Mouse (Mus musculus) testis, adult 2 months (tissue): ENCODE data around the gene Gm525. TPM values are rescaled to one million over a fixed set of nuclear protein-coding genes. Genes with fewer than 3 reads are reported as not detected.

Source experiments
- H3K27ac ChIP-seq: fragments of 200-500 bp; 2 replicates; pipeline ENCODE4 v1.5.1; 2012; ENCODE audit warnings: low read depth, low read length; ENCODE audit not compliant: control insufficient read depth, insufficient read depth
- H3K27me3 ChIP-seq: fragments of 200-500 bp; 2 replicates; pipeline ENCODE4 v1.6.1; 2012; ENCODE audit warnings: mild to moderate bottlenecking, low read length, moderate library complexity; ENCODE audit not compliant: control insufficient read depth, insufficient read depth
- H3K36me3 ChIP-seq: fragments of 200-500 bp; 2 replicates; pipeline ENCODE4 v1.6.1; 2012; ENCODE audit warnings: mild to moderate bottlenecking, low read length; ENCODE audit not compliant: control insufficient read depth, insufficient read depth
- H3K4me1 ChIP-seq: fragments of 200-500 bp; 2 replicates; pipeline ENCODE4 v1.6.1; 2012; ENCODE audit warnings: low read length; ENCODE audit not compliant: control insufficient read depth, insufficient read depth
- H3K4me3 ChIP-seq: fragments of 200-500 bp; 2 replicates; pipeline ENCODE4 v1.5.1; 2012; ENCODE audit warnings: low read depth, mild to moderate bottlenecking, low read length, moderate library complexity, mixed read lengths; ENCODE audit not compliant: control insufficient read depth
- CTCF ChIP-seq: fragments of 200-500 bp; IDR thresholded peaks from 2 replicates; pipeline ENCODE4 v1.5.1; 2012; ENCODE audit warnings: low read depth, mild to moderate bottlenecking, inconsistent platforms, low read length, moderate library complexity; ENCODE audit not compliant: control insufficient read depth, insufficient read depth, insufficient replicate concordance
- POLR2A ChIP-seq: fragments of 200-500 bp; IDR thresholded peaks from 2 replicates; pipeline ENCODE4 v1.6.1; 2012; ENCODE audit warnings: low read depth, mild to moderate bottlenecking, inconsistent platforms, low read length, moderate library complexity; ENCODE audit not compliant: control insufficient read depth
- polyA plus RNA-seq: library from polyadenylated mRNA; depleted of rRNA; stranded (reverse); fragments of >200 nt; gene quantifications from 2 replicates; pipeline ENCODE4 v1.2.3, GENCODE M21; 2012; rRNA removed

Gene Gm525
- polyA plus RNA-seq, 1 experiment: 17.4 TPM

- H3K36me3 ChIP-seq: no peaks in the 10 kb centered on the region
- peak overlapping the region; percentile 24; the same call in 1 of the 2 replicates for H3K4me3 ChIP-seq
- peaks cover 3% of the 10 kb centered on the region for H3K4me1 ChIP-seq
- H3K27ac ChIP-seq: no peak overlapping the region; the same call in 1 of the 2 replicates
- TF ChIP-seq POLR2A: no peak
- TF ChIP-seq CTCF: no peak
- H3K27me3 ChIP-seq: no peaks in the 10 kb centered on the region
These were observed 50.8 kb downstream of the Gm525 start for GRCm38 (mm10) chr11:89124411-89124810.

GRCm38 (mm10) chr11:89130856-89131255 lies 57.2 kb downstream of the Gm525 start:
- Histone ChIP-seq H3K4me1 (no peaks in the 10 kb centered on the region), H3K27me3 (no peaks in the 10 kb centered on the region), H3K36me3 (no peaks in the 10 kb centered on the region), H3K4me3 (no peak overlapping the region), H3K27ac (no peak overlapping the region)
- TF ChIP-seq POLR2A (no peak), CTCF (no peak)

GRCm38 (mm10) chr11:89132406-89132805 lies 58.8 kb downstream of the Gm525 start:
- no peaks in the 10 kb centered on the region for H3K36me3 ChIP-seq
- no peak for TF ChIP-seq POLR2A
- no peak for TF ChIP-seq CTCF
- no peaks in the 10 kb centered on the region for H3K4me1 ChIP-seq
- no peak overlapping the region for H3K27ac ChIP-seq
- H3K4me3 ChIP-seq: no peak overlapping the region
- no peaks in the 10 kb centered on the region for H3K27me3 ChIP-seq

- Histone ChIP-seq H3K27me3 (no peaks in the 10 kb centered on the region), H3K4me1 (no peaks in the 10 kb centered on the region), H3K36me3 (no peaks in the 10 kb centered on the region), H3K27ac (no peak overlapping the region), H3K4me3 (no peak overlapping the region)
- TF ChIP-seq CTCF: no peak
- no peak for TF ChIP-seq POLR2A
These were observed 60.6 kb downstream of the Gm525 start for GRCm38 (mm10) chr11:89134211-89134610.

- Histone ChIP-seq H3K4me1 (no peaks in the 10 kb centered on the region), H3K36me3 (no peaks in the 10 kb centered on the region), H3K4me3 (no peak overlapping the region), H3K27me3 (no peaks in the 10 kb centered on the region), H3K27ac (no peak overlapping the region)
- TF ChIP-seq POLR2A: no peak
- TF ChIP-seq CTCF: peak; percentile 31; the same call in 1 of the 2 replicates
These were observed 64.3 kb downstream of the Gm525 start for GRCm38 (mm10) chr11:89137915-89138314.

Other genes with a start within 250 kb of the Gm525 start
- gene Akap1, start 209.3 kb upstream of the Gm525 start, polyA plus RNA-seq: 535 and 558 TPM in 2 replicates
- 15.6 and 16.4 TPM in 2 replicates for gene Scpep1, start 118.4 kb upstream of the Gm525 start, polyA plus RNA-seq
- 0.27 and 0.48 TPM in 2 replicates for gene Elobl, start 106.9 kb upstream of the Gm525 start, polyA plus RNA-seq
- gene Coil, start 103.6 kb upstream of the Gm525 start, polyA plus RNA-seq: 98.9 and 101 TPM in 2 replicates
- 4.3 and 4.6 TPM in 2 replicates for gene Trim25, start 74.5 kb upstream of the Gm525 start, polyA plus RNA-seq
- 2.9 and 4.0 TPM in 2 replicates for gene Dgke, start 7.0 kb upstream of the Gm525 start, polyA plus RNA-seq
- 0.11 TPM in 1 of 2 replicates, not detected in the other for gene Nog, start 228.5 kb downstream of the Gm525 start, polyA plus RNA-seq